Mouse (Mus musculus) cerebellum, postnatal 36 days (tissue): Measurements from ENCODE around the gene Gm136.

Source experiments
- DNase-seq, 2 experiments: peaks; one replicate each; pipeline ENCODE4 v3.0.0; 2021 to 2022; ENCODE audit warnings: mixed read lengths in 2 of 2

Gm136 gene

DNA sequence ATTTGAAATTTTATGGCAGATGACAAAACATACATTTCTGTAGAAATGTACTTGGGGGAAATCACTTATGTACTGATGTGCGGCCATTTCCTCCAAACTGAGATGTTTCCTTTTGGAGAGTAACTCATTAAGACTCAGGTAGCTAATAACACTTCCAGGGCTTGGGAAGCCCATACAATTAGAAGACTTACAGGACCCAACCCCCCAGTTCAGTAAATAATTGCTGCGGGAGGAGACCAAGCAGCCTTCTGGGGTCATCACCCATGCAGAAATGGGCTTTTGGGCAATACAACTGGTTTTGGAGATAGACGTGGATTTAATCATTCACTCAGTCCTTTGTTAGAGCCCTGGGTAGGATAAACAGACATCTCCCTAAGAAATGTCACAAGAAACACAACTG is 48.8 kb downstream of the Gm136 start:
- DNase-seq: no peak

- no peak for DNase-seq
These were observed 53.0 kb downstream of the Gm136 start for GRCm38 (mm10) chr4:34703029-34703428.

GRCm38 (mm10) chr4:34702231-34702630 is 53.8 kb downstream of the Gm136 start:
- no peak for DNase-seq

- peak; percentile 28 to 39 for DNase-seq
These were observed 54.5 kb downstream of the Gm136 start for GRCm38 (mm10) chr4:34701528-34701927.
